Mouse (Mus musculus): ENCODE measurements around the gene Mier3. TPM values are rescaled to one million over a fixed set of nuclear protein-coding genes. Genes with fewer than 3 reads are reported as not detected.

Gene Mier3
- total RNA-seq, 1 experiment, result 16.5 TPM

DNA sequence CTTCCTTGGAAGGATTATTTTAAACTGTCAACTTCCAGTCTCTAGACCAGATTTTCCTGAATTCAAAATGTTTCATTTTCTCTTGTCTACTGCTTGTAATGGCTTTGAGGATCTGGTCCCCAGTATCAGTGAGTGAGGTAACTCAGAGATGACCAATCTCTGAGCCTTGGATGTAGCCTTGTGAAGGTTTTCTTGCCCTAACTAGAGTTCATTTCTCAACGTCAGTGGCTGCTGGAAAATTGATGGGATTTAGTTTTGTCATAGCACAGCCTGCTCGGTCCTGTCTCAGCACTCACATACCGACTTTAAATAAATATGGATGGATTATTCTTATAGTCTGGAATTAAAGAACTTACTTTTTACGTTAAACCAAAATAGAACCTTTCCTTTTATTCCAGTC lies 29.8 kb downstream of the Mier3 start:
- Histone ChIP-seq H3K9ac (ENCODE audit: insufficient read depth, low read depth, low read length, poor library complexity, severe bottlenecking) (no peak overlapping the region), H3K4me1 (ENCODE audit: control insufficient read depth in 2 of 2, insufficient read depth in 2 of 2, low read length in 2 of 2, poor library complexity in 1 of 2) (no peaks in the 10 kb centered on the region), H3K9me3 (ENCODE audit: control insufficient read depth, insufficient read depth, low read depth, low read length) (no peaks in the 10 kb centered on the region), H3K4me3 (ENCODE audit: insufficient read depth in 1 of 2, low read depth in 1 of 2, low read length in 2 of 2, poor library complexity in 1 of 2, severe bottlenecking in 1 of 2) (no peak overlapping the region), H3K36me3 (ENCODE audit: control insufficient read depth, insufficient read depth, low read length, poor library complexity, severe bottlenecking) (peaks cover 44% of the 10 kb centered on the region), H3K27ac (ENCODE audit: insufficient read depth, low read depth, low read length, poor library complexity, severe bottlenecking) (no peak overlapping the region)
- no peak for DNase-seq (ENCODE audit: low read depth, low spot score)
- TF ChIP-seq ZC3H11A (IDR thresholded peaks at IDR 0.05; ENCODE audit: borderline replicate concordance, low read depth, low read length) (no peak), HCFC1 (IDR thresholded peaks at IDR 0.05; ENCODE audit: borderline replicate concordance, insufficient read depth, low read length) (no peak), CHD2 (IDR thresholded peaks at IDR 0.05; ENCODE audit: low read depth, low read length) (no peak), MAFK (IDR thresholded peaks at IDR 0.05; ENCODE audit: insufficient read depth, low read depth, low read length) (no peak), ZNF384 (IDR thresholded peaks at IDR 0.05; ENCODE audit: low read depth, low read length) (no peak)
- in situ Hi-C loops (cut with MboI; ENCODE audit: low sequenced_read_pairs in 2 of 2, unreplicated experiment in 2 of 2), result no loop called here

DNA sequence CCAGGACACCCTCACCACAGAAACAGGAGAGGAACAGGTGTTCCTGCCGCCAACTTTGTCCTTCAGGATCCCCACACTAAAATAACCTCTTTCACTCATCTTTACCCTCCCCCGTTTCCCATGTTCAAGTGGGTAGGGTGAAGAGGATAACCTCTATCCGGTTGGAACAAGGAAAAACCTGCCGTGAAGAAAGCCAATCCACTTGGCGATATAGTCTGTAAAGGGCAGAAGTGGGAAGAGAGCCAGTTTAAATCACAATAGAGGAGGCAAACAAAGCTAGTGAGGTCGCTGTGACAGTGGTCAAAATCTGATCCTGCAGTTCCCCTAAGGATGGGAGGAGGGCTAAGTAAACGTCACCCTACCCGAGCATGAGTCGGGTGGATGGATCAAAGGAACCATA lies 38.9 kb downstream of the Mier3 start:
- Histone ChIP-seq H3K4me1 (ENCODE audit: control insufficient read depth in 2 of 2, insufficient read depth in 2 of 2, low read length in 2 of 2, poor library complexity in 1 of 2) (peaks cover 0 to 8% of the 10 kb centered on the region in 2 experiments; a peak in 1 of 4 replicates), H3K4me3 (ENCODE audit: insufficient read depth in 1 of 2, low read depth in 1 of 2, low read length in 2 of 2, poor library complexity in 1 of 2, severe bottlenecking in 1 of 2) (peak overlapping the region in 1 of 2 experiments; percentile 28; a peak in 2 of 4 replicates), H3K27ac (ENCODE audit: insufficient read depth, low read depth, low read length, poor library complexity, severe bottlenecking) (no peak overlapping the region), H3K9me3 (ENCODE audit: control insufficient read depth, insufficient read depth, low read depth, low read length) (no peaks in the 10 kb centered on the region), H3K9ac (ENCODE audit: insufficient read depth, low read depth, low read length, poor library complexity, severe bottlenecking) (no peak overlapping the region), H3K36me3 (ENCODE audit: control insufficient read depth, insufficient read depth, low read length, poor library complexity, severe bottlenecking) (peaks cover 8% of the 10 kb centered on the region)
- peak; percentile 52 for DNase-seq (ENCODE audit: low read depth, low spot score)
- TF ChIP-seq CHD2 (IDR thresholded peaks at IDR 0.05; ENCODE audit: low read depth, low read length) (no peak), ZNF384 (IDR thresholded peaks at IDR 0.05; ENCODE audit: low read depth, low read length) (no peak), HCFC1 (IDR thresholded peaks at IDR 0.05; ENCODE audit: borderline replicate concordance, insufficient read depth, low read length) (no peak), ZC3H11A (IDR thresholded peaks at IDR 0.05; ENCODE audit: borderline replicate concordance, low read depth, low read length) (no peak)
- in situ Hi-C loops (cut with MboI; ENCODE audit: low sequenced_read_pairs in 2 of 2, unreplicated experiment in 2 of 2), result no loop called here

DNA sequence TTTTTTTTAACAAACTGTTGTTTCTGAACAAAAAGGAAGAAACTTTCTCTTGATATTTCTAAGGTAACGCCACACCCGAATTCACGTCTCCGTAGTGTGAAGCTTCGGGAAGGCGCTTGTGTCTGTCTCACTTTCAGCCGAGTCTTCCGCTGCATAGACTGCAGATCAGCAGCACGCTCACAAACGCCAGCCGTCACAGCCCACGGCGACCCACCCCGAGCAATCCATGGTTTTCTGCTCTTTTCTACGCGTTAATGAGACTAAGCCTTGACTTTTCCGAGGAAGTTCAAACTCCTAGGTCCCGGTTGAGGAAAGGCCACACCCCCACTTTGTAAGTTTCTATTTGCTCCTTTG lies 44.0 kb downstream of the Mier3 start:
- no peaks in the 10 kb centered on the region; the same call in 1 of the 2 replicates for H3K36me3 ChIP-seq (ENCODE audit: control insufficient read depth, insufficient read depth, low read length, poor library complexity, severe bottlenecking)
- peaks cover 0 to 3% of the 10 kb centered on the region in 2 experiments; a peak in 1 of 4 replicates for H3K4me1 ChIP-seq (ENCODE audit: control insufficient read depth in 2 of 2, insufficient read depth in 2 of 2, low read length in 2 of 2, poor library complexity in 1 of 2)
- in situ Hi-C loops (cut with MboI; ENCODE audit: low sequenced_read_pairs in 2 of 2, unreplicated experiment in 2 of 2), result loop anchor here in 1 of 2 experiments (25.0 kb wide), 1 partner anchor 187 kb away; the partner anchor contains the start of gene Gm49496
- no peak for DNase-seq (ENCODE audit: low read depth, low spot score)
- no peak overlapping the region for H3K27ac ChIP-seq (ENCODE audit: insufficient read depth, low read depth, low read length, poor library complexity, severe bottlenecking)
- peak overlapping the region; percentile 75 for H3K9ac ChIP-seq (ENCODE audit: insufficient read depth, low read depth, low read length, poor library complexity, severe bottlenecking)
- H3K9me3 ChIP-seq (ENCODE audit: control insufficient read depth, insufficient read depth, low read depth, low read length), result peaks cover 10% of the 10 kb centered on the region; the same call in 1 of the 2 replicates
- H3K4me3 ChIP-seq (ENCODE audit: insufficient read depth in 1 of 2, low read depth in 1 of 2, low read length in 2 of 2, poor library complexity in 1 of 2, severe bottlenecking in 1 of 2), result peak overlapping the region; percentile 70 to 79
- TF ChIP-seq HCFC1 (IDR thresholded peaks at IDR 0.05; ENCODE audit: borderline replicate concordance, insufficient read depth, low read length), result no peak
- TF ChIP-seq ZC3H11A (IDR thresholded peaks at IDR 0.05; ENCODE audit: borderline replicate concordance, low read depth, low read length), result no peak
- no peak for TF ChIP-seq MAFK (IDR thresholded peaks at IDR 0.05; ENCODE audit: insufficient read depth, low read depth, low read length)
- TF ChIP-seq CHD2 (IDR thresholded peaks at IDR 0.05; ENCODE audit: low read depth, low read length), result no peak
- TF ChIP-seq ZNF384 (IDR thresholded peaks at IDR 0.05; ENCODE audit: low read depth, low read length), result no peak

DNA sequence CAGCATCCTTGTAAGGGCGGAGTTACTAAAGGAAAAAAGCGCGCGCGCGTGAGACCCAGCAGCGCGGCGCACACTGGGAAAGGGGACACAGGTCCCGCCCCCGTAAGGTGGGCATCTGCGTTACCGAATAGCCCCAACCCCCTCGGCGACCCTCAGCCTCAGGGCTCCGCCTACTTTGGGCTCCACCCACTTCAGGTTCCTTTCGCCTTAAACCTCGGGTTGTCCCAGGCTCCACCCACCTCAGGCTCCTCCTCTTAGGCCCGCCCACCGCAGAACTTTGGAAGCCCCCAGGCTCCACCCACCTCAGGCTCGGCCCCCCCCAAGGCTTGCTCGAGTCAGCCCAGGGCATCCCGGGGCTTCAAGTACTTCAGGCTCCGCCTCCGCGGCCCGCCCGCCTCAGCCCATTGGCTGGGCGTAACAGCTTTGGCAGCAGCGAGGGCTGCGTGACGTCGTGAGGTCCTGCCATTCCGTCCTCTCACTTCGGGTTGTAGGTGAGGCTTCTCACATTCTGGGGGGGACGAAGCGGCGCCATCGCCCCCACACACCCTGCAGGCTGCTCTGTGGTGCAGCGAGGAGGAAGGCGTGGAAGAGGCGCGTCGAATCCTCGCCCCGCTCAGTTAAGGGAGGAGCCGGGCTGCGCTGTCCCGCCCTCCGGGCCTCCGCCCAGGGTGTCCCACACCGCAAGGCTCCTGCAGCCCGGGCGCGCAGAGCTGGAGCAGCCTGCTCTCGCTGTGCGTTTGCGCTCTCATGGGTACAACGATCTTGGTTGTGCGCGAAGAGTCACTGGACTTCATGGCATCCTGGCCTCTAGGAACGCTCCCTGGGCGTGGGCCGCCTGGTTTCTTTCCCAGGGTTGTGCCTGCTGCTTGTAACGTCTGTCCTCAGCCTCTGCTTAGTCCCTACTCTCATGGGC lies 44.6 kb downstream of the Mier3 start:
- Histone ChIP-seq H3K9me3 (ENCODE audit: control insufficient read depth, insufficient read depth, low read depth, low read length) (peaks cover 10% of the 10 kb centered on the region; the same call in 1 of the 2 replicates), H3K9ac (ENCODE audit: insufficient read depth, low read depth, low read length, poor library complexity, severe bottlenecking) (peak overlapping the region; percentile 74), H3K4me1 (ENCODE audit: control insufficient read depth in 2 of 2, insufficient read depth in 2 of 2, low read length in 2 of 2, poor library complexity in 1 of 2) (no peaks in the 10 kb centered on the region), H3K27ac (ENCODE audit: insufficient read depth, low read depth, low read length, poor library complexity, severe bottlenecking) (peak overlapping the region; percentile 60; the same call in 1 of the 2 replicates), H3K4me3 (ENCODE audit: insufficient read depth in 1 of 2, low read depth in 1 of 2, low read length in 2 of 2, poor library complexity in 1 of 2, severe bottlenecking in 1 of 2) (peak overlapping the region; percentile 70 to 85), H3K36me3 (ENCODE audit: control insufficient read depth, insufficient read depth, low read length, poor library complexity, severe bottlenecking) (no peaks in the 10 kb centered on the region; the same call in 1 of the 2 replicates)
- in situ Hi-C loops (cut with MboI; ENCODE audit: low sequenced_read_pairs in 2 of 2, unreplicated experiment in 2 of 2), result loop anchor here in 1 of 2 experiments (25.0 kb wide), 1 partner anchor 188 kb away; the partner anchor contains the start of gene Gm49496
- no peak for TF ChIP-seq CHD2 (IDR thresholded peaks at IDR 0.05; ENCODE audit: low read depth, low read length)
- TF ChIP-seq HCFC1 (IDR thresholded peaks at IDR 0.05; ENCODE audit: borderline replicate concordance, insufficient read depth, low read length), result no peak
- TF ChIP-seq ZC3H11A (IDR thresholded peaks at IDR 0.05; ENCODE audit: borderline replicate concordance, low read depth, low read length), result no peak
- no peak for TF ChIP-seq ZNF384 (IDR thresholded peaks at IDR 0.05; ENCODE audit: low read depth, low read length)
- TF ChIP-seq MAFK (IDR thresholded peaks at IDR 0.05; ENCODE audit: insufficient read depth, low read depth, low read length), result no peak
- peak; percentile 100 for DNase-seq (ENCODE audit: low read depth, low spot score)

Data from ES-E14 (cell line).